Mouse (Mus musculus): Measurements from ENCODE around the gene Ccdc97. TPM values are rescaled to one million over a fixed set of nuclear protein-coding genes. Genes with fewer than 3 reads are reported as not detected.
"Not testable (repeated sequence)": the region's sequence is repeated elsewhere in the genome, so short reads cannot be mapped to it uniquely, and the experiment has no call there.

Gene Ccdc97
- polyA plus RNA-seq, 1 experiment from 2014 or later = 24.9 TPM

DNA sequence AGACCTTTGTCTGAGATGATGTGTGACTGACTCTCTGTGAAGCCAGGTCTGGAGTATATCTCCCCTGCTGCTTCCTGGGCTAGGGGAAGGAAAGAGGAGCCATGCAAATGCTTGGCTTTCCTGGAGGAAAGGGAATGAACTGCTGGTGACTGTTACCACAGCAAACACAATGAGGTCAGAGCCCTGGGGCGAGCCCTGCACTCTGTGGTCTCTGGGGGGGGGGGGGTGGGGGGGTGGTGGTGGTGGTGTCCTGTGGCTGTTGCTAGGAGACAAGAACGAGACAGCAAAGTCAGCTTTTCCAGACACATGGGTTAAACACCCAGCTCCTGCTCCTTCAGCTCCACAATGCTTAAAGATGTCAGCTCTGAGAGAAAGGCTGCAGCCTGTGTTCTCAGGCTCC lies 10.5 kb upstream of the Ccdc97 start:
- Histone ChIP-seq H3K9ac (ENCODE audit: low read length) (no peak overlapping the region), H3K9me3 (ENCODE audit: control insufficient read depth, low read length) (no peaks in the 10 kb centered on the region), H3K27me3 (ENCODE audit: control insufficient read depth, insufficient read depth, low read depth, low read length) (no peaks in the 10 kb centered on the region), H3K36me3 (ENCODE audit: control insufficient read depth, insufficient read depth, low read length) (peaks cover 86% of the 10 kb centered on the region), H3K27ac (ENCODE audit: low read length) (no peak overlapping the region), H3K4me1 (replicated peaks; ENCODE audit: control insufficient read depth, insufficient read depth, low read length) (no peaks in the 10 kb centered on the region), H3K4me2 (ENCODE audit: low read depth, low read length) (no peak overlapping the region), H3K4me3 (ENCODE audit: low read length) (no peak overlapping the region)
- WGBS = 46% methylated on average over 2 of the region's 2 CpGs
- no peak for ATAC-seq (ENCODE audit: low read depth)

DNA sequence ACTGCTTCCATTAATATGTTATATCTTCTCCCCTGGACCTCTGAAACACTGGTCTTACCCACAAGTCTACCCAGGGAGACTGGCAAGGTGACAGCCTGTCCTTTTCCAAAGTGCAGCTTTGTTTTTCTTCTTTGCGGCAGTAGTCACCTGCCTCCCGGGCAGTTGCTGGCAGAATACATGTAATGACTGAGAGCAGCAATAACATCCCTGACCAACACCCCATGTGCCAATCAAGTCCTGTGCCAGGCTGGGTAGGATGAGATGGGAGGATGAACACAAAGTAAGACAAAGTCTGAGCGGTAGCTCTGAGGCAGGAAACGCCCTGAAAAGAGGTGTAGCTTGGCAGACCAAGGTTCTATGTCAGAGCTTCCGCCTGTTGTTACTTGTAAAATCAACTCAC lies 8.9 kb upstream of the Ccdc97 start:
- 86% methylated on average over 5 of the region's 5 CpGs for WGBS
- no peak overlapping the region for H3K9ac ChIP-seq (ENCODE audit: low read length)
- ATAC-seq (ENCODE audit: low read depth) = no peak

DNA sequence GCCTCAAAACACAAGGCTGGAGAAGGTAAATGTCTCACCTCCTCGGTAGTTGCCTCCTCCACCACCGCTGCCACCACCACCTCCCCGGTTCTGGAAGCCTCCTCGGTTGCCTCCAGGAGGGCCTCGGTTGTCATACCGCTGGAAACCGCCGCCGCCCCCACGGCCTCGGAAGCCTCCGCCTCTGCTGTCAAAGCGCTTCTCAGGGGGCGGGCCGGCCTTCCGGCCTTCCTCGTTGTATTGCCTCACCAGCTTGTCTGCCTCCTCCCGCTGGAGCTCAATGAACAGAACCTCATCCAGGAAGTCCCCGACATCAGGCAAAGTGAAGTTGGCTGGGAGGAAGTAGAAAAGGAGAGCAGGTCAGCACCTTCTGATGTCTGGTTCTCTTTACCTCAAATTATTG lies 7.0 kb upstream of the Ccdc97 start:
- no peak for ATAC-seq (ENCODE audit: low read depth)
- H3K27me3 ChIP-seq (ENCODE audit: control insufficient read depth, insufficient read depth, low read depth, low read length) = no peaks in the 10 kb centered on the region
- no peak overlapping the region for H3K9ac ChIP-seq (ENCODE audit: low read length)
- H3K4me2 ChIP-seq (ENCODE audit: low read depth, low read length) = no peak overlapping the region
- no peak overlapping the region for H3K4me3 ChIP-seq (ENCODE audit: low read length)
- WGBS = 75% methylated on average over 19 of the region's 19 CpGs
- H3K4me1 ChIP-seq (replicated peaks; ENCODE audit: control insufficient read depth, insufficient read depth, low read length) = no peaks in the 10 kb centered on the region
- H3K36me3 ChIP-seq (ENCODE audit: control insufficient read depth, insufficient read depth, low read length) = peaks cover 83% of the 10 kb centered on the region
- no peaks in the 10 kb centered on the region for H3K9me3 ChIP-seq (ENCODE audit: control insufficient read depth, low read length)
- no peak overlapping the region for H3K27ac ChIP-seq (ENCODE audit: low read length)

More for the DNA sequence above, 8.9 kb upstream of the Ccdc97 start:
- Histone ChIP-seq H3K36me3 (ENCODE audit: control insufficient read depth, insufficient read depth, low read length) (peaks cover 89% of the 10 kb centered on the region), H3K27ac (ENCODE audit: low read length) (no peak overlapping the region), H3K4me1 (replicated peaks; ENCODE audit: control insufficient read depth, insufficient read depth, low read length) (no peaks in the 10 kb centered on the region), H3K9me3 (ENCODE audit: control insufficient read depth, low read length) (no peaks in the 10 kb centered on the region), H3K4me2 (ENCODE audit: low read depth, low read length) (no peak overlapping the region), H3K4me3 (ENCODE audit: low read length) (no peak overlapping the region), H3K27me3 (ENCODE audit: control insufficient read depth, insufficient read depth, low read depth, low read length) (no peaks in the 10 kb centered on the region)

DNA sequence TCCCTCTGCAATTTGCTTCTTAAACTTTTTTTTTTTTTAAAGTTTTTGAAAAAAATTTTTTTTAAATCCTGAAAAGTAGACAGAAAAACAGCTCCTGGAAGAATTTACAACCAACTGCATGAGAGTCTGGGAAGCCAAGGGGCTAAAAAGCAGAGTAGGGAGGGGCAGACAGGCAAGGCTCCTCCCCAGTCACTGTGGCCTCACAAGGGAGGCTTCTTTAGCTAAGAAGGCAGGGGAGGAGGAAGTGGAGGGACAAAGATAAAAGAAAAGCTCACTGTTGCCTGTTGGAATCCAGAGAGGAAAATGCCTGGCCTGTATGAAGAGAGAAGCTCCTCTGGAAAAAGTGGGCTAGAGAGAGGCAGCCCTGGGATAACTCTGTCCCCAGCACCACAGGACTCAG lies 2.9 kb upstream of the Ccdc97 start:
- H3K27ac ChIP-seq (ENCODE audit: low read length); H3K27me3 ChIP-seq (ENCODE audit: control insufficient read depth, insufficient read depth, low read depth, low read length); ATAC-seq (ENCODE audit: low read depth); H3K4me2 ChIP-seq (ENCODE audit: low read depth, low read length); H3K9me3 ChIP-seq (ENCODE audit: control insufficient read depth, low read length); H3K9ac ChIP-seq (ENCODE audit: low read length); H3K4me3 ChIP-seq (ENCODE audit: low read length): not testable (repeated sequence)
- Histone ChIP-seq H3K36me3 (ENCODE audit: control insufficient read depth, insufficient read depth, low read length) (peaks cover 54% of the 10 kb centered on the region), H3K4me1 (replicated peaks; ENCODE audit: control insufficient read depth, insufficient read depth, low read length) (peaks cover 17% of the 10 kb centered on the region)

GRCm38 (mm10) chr7:25720760-25721159 lies 1.9 kb upstream of the Ccdc97 start:
- WGBS = 77% methylated on average over 5 of the region's 5 CpGs

DNA sequence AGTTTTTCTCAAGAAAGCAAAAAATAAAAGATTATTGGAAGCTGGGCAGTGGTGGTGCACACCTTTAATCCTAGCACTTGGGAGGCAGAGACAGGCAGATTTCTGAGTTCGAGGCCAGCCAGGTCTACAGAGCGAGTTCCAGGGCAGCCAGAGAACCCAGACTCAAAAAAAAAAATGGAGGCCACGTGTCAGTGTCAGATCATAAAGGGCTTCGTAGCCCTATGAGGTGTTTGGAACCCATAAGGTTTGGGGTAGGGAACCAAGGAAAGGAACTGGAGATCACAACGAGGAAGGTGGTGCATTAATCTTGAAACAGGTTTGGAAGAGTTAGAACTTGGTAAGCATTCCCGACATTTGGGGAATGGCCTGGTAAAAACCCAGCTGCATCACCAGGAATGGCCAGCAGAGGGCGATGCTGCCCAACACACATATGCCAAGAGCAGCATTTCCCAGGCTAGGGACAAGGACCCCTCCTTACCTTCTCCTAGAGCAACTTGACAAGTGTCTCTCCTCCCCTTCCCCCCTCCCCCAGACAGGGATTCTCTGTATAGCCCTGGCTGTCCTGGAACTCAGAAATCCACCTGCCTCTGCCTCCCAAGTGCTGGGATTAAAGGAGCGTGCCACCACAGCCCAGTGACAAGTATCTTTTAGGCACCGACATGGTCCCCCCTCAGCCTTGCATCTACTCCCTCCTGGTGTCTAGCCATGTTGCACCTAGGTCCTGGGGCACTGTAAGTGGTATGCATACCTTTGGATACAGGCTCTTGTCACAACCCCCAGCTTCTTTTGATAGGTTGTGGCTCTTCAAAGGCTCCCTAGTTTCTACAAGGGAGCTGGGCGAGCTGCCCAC lies 1.1 kb upstream of the Ccdc97 start:
- Histone ChIP-seq H3K36me3 (ENCODE audit: control insufficient read depth, insufficient read depth, low read length) (peaks cover 46% of the 10 kb centered on the region), H3K9me3 (ENCODE audit: control insufficient read depth, low read length) (no peaks in the 10 kb centered on the region), H3K4me2 (ENCODE audit: low read depth, low read length) (peak overlapping the region; percentile 89; the same call in 1 of the 2 replicates), H3K4me3 (ENCODE audit: low read length) (no peak overlapping the region), H3K27me3 (ENCODE audit: control insufficient read depth, insufficient read depth, low read depth, low read length) (no peaks in the 10 kb centered on the region), H3K27ac (ENCODE audit: low read length) (no peak overlapping the region), H3K9ac (ENCODE audit: low read length) (no peak overlapping the region), H3K4me1 (replicated peaks; ENCODE audit: control insufficient read depth, insufficient read depth, low read length) (peaks cover 17% of the 10 kb centered on the region)
- ATAC-seq (ENCODE audit: low read depth) = peak; percentile 43
- 57% methylated on average over 10 of the region's 10 CpGs for WGBS

More at GRCm38 (mm10) chr7:25720760-25721159, 1.9 kb upstream of the Ccdc97 start:
- Histone ChIP-seq H3K9me3 (ENCODE audit: control insufficient read depth, low read length) (no peaks in the 10 kb centered on the region), H3K9ac (ENCODE audit: low read length) (no peak overlapping the region), H3K36me3 (ENCODE audit: control insufficient read depth, insufficient read depth, low read length) (peaks cover 47% of the 10 kb centered on the region), H3K27ac (ENCODE audit: low read length) (no peak overlapping the region), H3K4me2 (ENCODE audit: low read depth, low read length) (no peak overlapping the region), H3K4me1 (replicated peaks; ENCODE audit: control insufficient read depth, insufficient read depth, low read length) (peaks cover 17% of the 10 kb centered on the region), H3K27me3 (ENCODE audit: control insufficient read depth, insufficient read depth, low read depth, low read length) (no peaks in the 10 kb centered on the region), H3K4me3 (ENCODE audit: low read length) (no peak overlapping the region)
- ATAC-seq (ENCODE audit: low read depth) = no peak

GRCm38 (mm10) chr7:25717478-25717877 lies 1.4 kb downstream of the Ccdc97 start:
- Histone ChIP-seq H3K9me3 (ENCODE audit: control insufficient read depth, low read length) (no peaks in the 10 kb centered on the region), H3K4me3 (ENCODE audit: low read length) (peak overlapping the region; percentile 63), H3K4me1 (replicated peaks; ENCODE audit: control insufficient read depth, insufficient read depth, low read length) (peaks cover 17% of the 10 kb centered on the region), H3K27me3 (ENCODE audit: control insufficient read depth, insufficient read depth, low read depth, low read length) (no peaks in the 10 kb centered on the region), H3K9ac (ENCODE audit: low read length) (no peak overlapping the region), H3K36me3 (ENCODE audit: control insufficient read depth, insufficient read depth, low read length) (peaks cover 46% of the 10 kb centered on the region), H3K27ac (ENCODE audit: low read length) (no peak overlapping the region), H3K4me2 (ENCODE audit: low read depth, low read length) (no peak overlapping the region)
- no peak for ATAC-seq (ENCODE audit: low read depth)
- WGBS = 84% methylated on average over 3 of the region's 3 CpGs

GRCm38 (mm10) chr7:25715731-25716271 lies 3.1 kb downstream of the Ccdc97 start:
- Histone ChIP-seq H3K27ac (ENCODE audit: low read length) (no peak overlapping the region), H3K4me1 (replicated peaks; ENCODE audit: control insufficient read depth, insufficient read depth, low read length) (peaks cover 17% of the 10 kb centered on the region), H3K9ac (ENCODE audit: low read length) (no peak overlapping the region), H3K4me3 (ENCODE audit: low read length) (no peak overlapping the region), H3K9me3 (ENCODE audit: control insufficient read depth, low read length) (no peaks in the 10 kb centered on the region), H3K36me3 (ENCODE audit: control insufficient read depth, insufficient read depth, low read length) (peaks cover 35% of the 10 kb centered on the region), H3K27me3 (ENCODE audit: control insufficient read depth, insufficient read depth, low read depth, low read length) (no peaks in the 10 kb centered on the region), H3K4me2 (ENCODE audit: low read depth, low read length) (no peak overlapping the region)
- WGBS = 93% methylated on average over 22 of the region's 22 CpGs
- ATAC-seq (ENCODE audit: low read depth) = no peak

DNA sequence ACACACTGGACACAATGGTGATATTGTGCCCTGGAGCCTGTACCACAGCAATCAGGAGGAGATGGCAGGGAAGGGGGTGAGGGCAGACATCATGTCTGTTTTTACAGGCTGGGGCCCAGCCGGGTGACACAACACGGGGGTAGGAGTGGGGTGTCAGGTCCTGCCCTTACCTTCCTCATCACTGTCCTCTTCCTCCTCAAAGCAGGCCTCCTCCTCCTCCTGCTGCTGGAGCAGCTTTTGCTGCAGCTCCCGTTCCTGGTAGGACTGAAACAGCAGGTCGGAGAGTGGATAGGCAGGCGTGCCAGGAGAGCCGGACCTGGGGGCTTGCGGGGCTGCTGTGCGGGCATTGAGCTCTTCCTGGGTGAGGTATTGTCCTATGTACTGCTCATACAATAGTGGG lies 4.3 kb downstream of the Ccdc97 start:
- no peak overlapping the region for H3K9ac ChIP-seq (ENCODE audit: low read length)
- WGBS = 93% methylated on average over 8 of the region's 8 CpGs

More for the DNA sequence above, 4.3 kb downstream of the Ccdc97 start:
- ATAC-seq (ENCODE audit: low read depth) = no peak
- Histone ChIP-seq H3K9me3 (ENCODE audit: control insufficient read depth, low read length) (no peaks in the 10 kb centered on the region), H3K4me2 (ENCODE audit: low read depth, low read length) (no peak overlapping the region), H3K36me3 (ENCODE audit: control insufficient read depth, insufficient read depth, low read length) (peaks cover 33% of the 10 kb centered on the region), H3K27me3 (ENCODE audit: control insufficient read depth, insufficient read depth, low read depth, low read length) (no peaks in the 10 kb centered on the region), H3K4me3 (ENCODE audit: low read length) (no peak overlapping the region), H3K27ac (ENCODE audit: low read length) (no peak overlapping the region), H3K4me1 (replicated peaks; ENCODE audit: control insufficient read depth, insufficient read depth, low read length) (peaks cover 20% of the 10 kb centered on the region)
